Mouse (Mus musculus) kidney, embryonic 16.5 days (tissue): Measurements from ENCODE around the gene Mfap1a. TPM values are rescaled to one million over a fixed set of nuclear protein-coding genes. Genes with fewer than 3 reads are reported as not detected.

Experiments used
- ATAC-seq: fragments of 200-750 bp; cut with Nextera tagmentation; 2 replicates; pipeline ENCODE4 v1.8.0; 2017; ENCODE audit warnings: moderate TSS enrichment; ENCODE audit not compliant: low FRiP score, low TSS enrichment
- H3K27ac ChIP-seq: fragments of 300-500 bp; sonication (generic); 2 replicates; pipeline ENCODE4 v1.5.1; 2014; ENCODE audit warnings: low read length
- H3K27me3 ChIP-seq: fragments of 300-500 bp; sonication (generic); 2 replicates; pipeline ENCODE4 v1.6.1; 2014; ENCODE audit warnings: low read length, control low read depth, mixed read lengths; ENCODE audit not compliant: insufficient read depth
- H3K36me3 ChIP-seq: fragments of 300-500 bp; sonication (generic); 2 replicates; pipeline ENCODE4 v1.6.1; 2014; ENCODE audit warnings: low read length, control low read depth, mixed read lengths; ENCODE audit not compliant: insufficient read depth
- H3K4me1 ChIP-seq: fragments of 300-500 bp; sonication (generic); 2 replicates; pipeline ENCODE4 v1.6.1; 2014; ENCODE audit warnings: low read length, control low read depth, mixed read lengths; ENCODE audit not compliant: insufficient read depth
- H3K4me2 ChIP-seq: fragments of 300-500 bp; sonication (generic); replicated peaks from 2 replicates; pipeline ENCODE4 v1.6.1; 2014; ENCODE audit warnings: low read depth, low read length
- H3K4me3 ChIP-seq: fragments of 300-500 bp; sonication (generic); 2 replicates; pipeline ENCODE4 v1.5.1; 2014; ENCODE audit warnings: mild to moderate bottlenecking, low read length
- H3K9ac ChIP-seq: fragments of 300-500 bp; sonication (generic); replicated peaks from 2 replicates; pipeline ENCODE4 v1.6.1; 2014; ENCODE audit warnings: low read length
- H3K9me3 ChIP-seq: fragments of 300-500 bp; sonication (generic); 2 replicates; pipeline ENCODE4 v1.6.1; 2016; ENCODE audit warnings: low read length, control low read depth
- WGBS: fragments of 180-500 bp; shearing (Covaris S2); extraction: QIAGEN DNeasy Blood & Tissue Kit; methylation state at CpG from one replicate; pipeline ENCODE4 v1.1.7; 2014; 5-methylcytosine and 5-hydroxymethylcytosine counted together
- polyA plus RNA-seq: library from polyadenylated mRNA; unstranded; fragments of >200 nt; fragmentation: Nextera tagmentation; extraction: Ambion mirVana; gene quantifications from 2 replicates; pipeline ENCODE4 v1.2.1, GENCODE M21; 2015

Mfap1a gene
- polyA plus RNA-seq, 1 experiment from 2014 or later, result 30.6 TPM

DNA sequence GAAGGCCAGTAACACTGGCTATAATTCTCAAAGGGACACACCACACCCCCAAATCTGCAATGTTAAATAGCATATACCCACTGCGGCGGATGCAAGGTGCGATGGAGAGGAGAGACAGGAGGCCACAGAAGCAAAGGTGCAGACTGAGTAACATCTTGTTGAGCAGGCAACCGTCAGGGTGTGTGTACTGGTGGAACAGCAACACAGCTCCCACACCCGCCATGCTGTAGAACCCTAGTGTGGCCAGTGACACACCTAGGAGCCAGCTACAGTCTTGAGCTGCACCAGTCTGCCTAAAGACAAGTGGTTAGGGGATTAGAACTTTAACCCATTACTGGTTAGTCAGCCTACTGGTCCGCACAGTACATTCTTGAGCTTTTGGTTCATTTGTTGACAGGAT lies 52.5 kb downstream of the Mfap1a start:
- no peak for ATAC-seq
- WGBS, result 86% methylated on average over 6 of the region's 6 CpGs
- H3K9me3 ChIP-seq, result no peaks in the 10 kb centered on the region

GRCm38 (mm10) chr2:121452990-121453389 lies 53.5 kb downstream of the Mfap1a start, which contains the start of gene Hypk:
Gene Hypk (plus strand): TSS chr2:121453290.
- no peak within 1 kb of the TSS for H3K27ac ChIP-seq
- H3K4me2 ChIP-seq, result no peak within 1 kb of the TSS
- 75% methylated on average over 4 of the region's 4 CpGs for WGBS
- no peak within 1 kb of the TSS for H3K9ac ChIP-seq
- no peak within 1 kb of the TSS for H3K4me3 ChIP-seq
- H3K9me3 ChIP-seq, result no peaks in the 10 kb centered on the region
- no peaks in the 10 kb centered on the region for H3K27me3 ChIP-seq
- H3K36me3 ChIP-seq, result peaks cover 27% of the 10 kb centered on the region
- H3K4me1 ChIP-seq, result peaks cover 29% of the 10 kb centered on the region
- no peak for ATAC-seq

More for the DNA sequence above, 52.5 kb downstream of the Mfap1a start:
- H3K36me3 ChIP-seq, result peaks cover 34% of the 10 kb centered on the region
- H3K4me3 ChIP-seq, result no peak overlapping the region
- no peak overlapping the region for H3K9ac ChIP-seq
- peaks cover 29% of the 10 kb centered on the region for H3K4me1 ChIP-seq
- H3K4me2 ChIP-seq, result no peak overlapping the region
- H3K27ac ChIP-seq, result no peak overlapping the region
- no peaks in the 10 kb centered on the region for H3K27me3 ChIP-seq

- Histone ChIP-seq H3K9ac (no peak overlapping the region), H3K36me3 (peaks cover 27% of the 10 kb centered on the region), H3K4me1 (peaks cover 27% of the 10 kb centered on the region), H3K27ac (no peak overlapping the region), H3K4me2 (no peak overlapping the region), H3K27me3 (no peaks in the 10 kb centered on the region), H3K9me3 (no peaks in the 10 kb centered on the region), H3K4me3 (no peak overlapping the region)
- no peak for ATAC-seq
- 86% methylated on average over 4 of the region's 4 CpGs for WGBS
Observed at GRCm38 (mm10) chr2:121452361-121452760, 54.1 kb downstream of the Mfap1a start.

- peak overlapping the region; percentile 97 for H3K4me3 ChIP-seq
- H3K9me3 ChIP-seq, result no peaks in the 10 kb centered on the region
- H3K36me3 ChIP-seq, result peaks cover 27% of the 10 kb centered on the region
Observed at GRCm38 (mm10) chr2:121450093-121450492, 56.4 kb downstream of the Mfap1a start.

DNA sequence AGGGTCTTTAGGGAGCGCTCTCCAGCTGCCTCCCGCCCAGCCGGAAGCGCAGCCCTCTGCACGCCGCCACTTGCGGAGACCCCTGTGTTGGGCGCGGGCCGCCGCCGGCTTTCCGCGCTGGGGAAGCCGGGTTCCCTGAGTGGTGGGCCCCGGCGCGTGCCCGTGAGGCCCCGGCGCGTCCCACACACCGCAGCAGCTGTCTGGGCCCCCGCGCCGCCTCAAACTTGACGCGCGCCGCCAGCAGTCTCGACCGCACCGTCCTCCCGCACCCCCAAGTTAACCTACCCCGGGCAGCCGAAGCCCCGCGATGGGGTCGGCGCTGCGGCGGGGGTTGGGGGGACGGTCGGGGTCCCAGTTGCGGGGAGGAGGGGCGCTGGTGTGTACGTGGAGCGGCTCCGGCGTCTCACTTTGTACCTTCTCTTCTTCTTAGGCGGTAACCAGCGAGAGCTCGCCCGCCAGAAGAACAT lies 56.9 kb downstream of the Mfap1a start:
- Histone ChIP-seq H3K4me3 (peak overlapping the region; percentile 97), H3K36me3 (peaks cover 27% of the 10 kb centered on the region), H3K27ac (peak overlapping the region; percentile 91), H3K4me2 (peak overlapping the region; percentile 77), H3K9me3 (no peaks in the 10 kb centered on the region), H3K9ac (peak overlapping the region; percentile 97), H3K4me1 (peaks cover 21% of the 10 kb centered on the region), H3K27me3 (no peaks in the 10 kb centered on the region)
- under 1% methylated on average over 53 of the region's 54 CpGs for WGBS
- peak; percentile 64 for ATAC-seq

More at GRCm38 (mm10) chr2:121450093-121450492, 56.4 kb downstream of the Mfap1a start:
- Histone ChIP-seq H3K27ac (peak overlapping the region; percentile 91), H3K4me2 (peak overlapping the region; percentile 77), H3K4me1 (peaks cover 21% of the 10 kb centered on the region), H3K9ac (peak overlapping the region; percentile 97), H3K27me3 (no peaks in the 10 kb centered on the region)
- ATAC-seq, result no peak
- WGBS, result 2% methylated on average over 7 of the region's 7 CpGs

DNA sequence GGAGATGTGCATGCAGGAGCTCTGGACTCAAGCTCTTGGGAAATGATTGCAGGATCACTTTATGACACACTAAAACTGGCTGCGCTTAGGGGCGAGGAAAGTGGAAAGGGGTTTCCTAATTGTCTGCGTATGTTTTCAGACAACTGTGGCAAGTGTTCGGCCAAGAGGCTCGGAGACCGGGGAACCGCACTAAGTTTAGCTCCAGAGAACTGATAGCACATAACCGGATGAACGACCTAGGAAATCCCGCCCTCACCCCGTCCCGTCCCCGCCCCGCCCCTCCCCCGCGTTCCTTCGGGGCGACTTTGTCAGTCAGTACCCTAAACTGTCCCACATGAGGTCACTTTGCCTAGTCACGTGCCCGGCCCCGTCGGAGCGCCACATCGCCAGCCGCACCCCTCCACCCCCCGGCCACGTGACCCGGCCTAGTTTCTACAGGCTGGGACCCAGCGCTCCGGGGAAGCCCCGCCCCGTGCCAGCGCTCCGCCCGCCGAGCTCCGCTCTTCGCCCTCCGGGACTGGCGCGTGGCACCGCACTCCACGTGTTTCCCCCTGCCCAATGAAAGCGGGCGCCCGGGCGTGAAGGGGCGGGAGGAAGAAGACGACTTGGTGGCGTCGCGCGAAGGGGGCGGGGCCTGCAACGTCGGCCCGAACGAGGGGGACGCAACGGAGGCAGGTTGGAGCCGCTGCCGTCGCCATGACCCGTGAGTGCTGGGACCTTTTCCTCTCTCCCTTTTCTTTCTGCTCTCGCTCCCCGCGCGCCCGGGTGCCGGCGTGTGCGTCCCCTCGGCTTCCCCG lies 57.5 kb downstream of the Mfap1a start, which contains the start of gene Serf2:
Gene Serf2 (plus strand): TSS at position 457 of the 797 bp plus-strand sequence.
- Histone ChIP-seq H3K4me1 (peaks cover 21% of the 10 kb centered on the region), H3K9me3 (no peaks in the 10 kb centered on the region), H3K4me2 (peak within 1 kb of the TSS; percentile 77), H3K27me3 (no peaks in the 10 kb centered on the region), H3K36me3 (peaks cover 27% of the 10 kb centered on the region), H3K9ac (peak within 1 kb of the TSS; percentile 97), H3K4me3 (peak within 1 kb of the TSS; percentile 97), H3K27ac (peak within 1 kb of the TSS; percentile 91)
- WGBS, result under 1% methylated on average over 70 of the region's 74 CpGs
- peak; percentile 98 for ATAC-seq

DNA sequence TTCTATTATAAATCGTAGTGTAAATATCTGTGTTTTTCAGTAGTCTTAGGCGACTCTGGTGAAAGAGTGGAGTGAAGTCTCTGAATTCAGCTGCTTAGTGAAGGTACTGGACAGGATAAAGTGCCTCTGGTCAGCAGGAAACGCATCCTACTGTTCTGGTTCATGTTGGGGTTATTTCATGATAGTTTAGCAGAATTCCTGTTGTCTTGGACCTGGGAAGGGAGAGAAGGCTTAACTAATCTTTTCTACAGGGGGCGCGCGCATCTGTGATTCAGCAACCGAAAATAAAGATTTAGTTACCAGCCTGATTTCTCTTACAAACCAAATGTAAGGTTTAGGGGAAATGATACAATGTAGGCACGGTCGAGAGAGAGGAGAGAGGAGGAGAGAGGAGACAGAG lies 58.3 kb downstream of the Mfap1a start:
- 15% methylated on average over 9 of the region's 9 CpGs for WGBS
- no peaks in the 10 kb centered on the region for H3K9me3 ChIP-seq
- peak overlapping the region; percentile 97 for H3K4me3 ChIP-seq
- peaks cover 23% of the 10 kb centered on the region for H3K4me1 ChIP-seq
- ATAC-seq, result no peak
- H3K27me3 ChIP-seq, result no peaks in the 10 kb centered on the region
- H3K36me3 ChIP-seq, result peaks cover 20% of the 10 kb centered on the region; the same call in 1 of the 2 replicates
- H3K27ac ChIP-seq, result peak overlapping the region; percentile 91
- H3K4me2 ChIP-seq, result peak overlapping the region; percentile 61
- peak overlapping the region; percentile 62 for H3K9ac ChIP-seq

DNA sequence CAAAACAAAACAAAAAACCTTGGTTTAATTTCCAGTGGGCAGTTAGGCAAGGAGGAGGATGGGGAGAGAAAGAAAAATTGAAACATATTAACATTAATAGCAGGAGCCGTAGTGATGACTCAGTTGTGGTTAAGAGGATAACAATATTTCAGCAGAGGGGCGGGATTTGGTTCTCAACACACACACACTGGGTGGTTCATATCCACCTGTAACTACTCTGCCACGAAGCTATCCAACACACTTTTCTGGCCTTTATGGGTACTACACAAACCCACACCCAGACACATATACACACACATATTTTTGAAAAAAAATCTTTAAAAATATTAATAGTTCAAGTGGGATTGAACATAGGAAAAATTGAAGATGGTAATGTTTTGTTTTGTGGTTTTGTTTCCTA lies 59.5 kb downstream of the Mfap1a start:
- ATAC-seq, result no peak
- H3K27ac ChIP-seq, result no peak overlapping the region
- no peak overlapping the region for H3K9ac ChIP-seq
- H3K4me3 ChIP-seq, result no peak overlapping the region
- peaks cover 9% of the 10 kb centered on the region; the same call in 1 of the 2 replicates for H3K36me3 ChIP-seq
- peaks cover 26% of the 10 kb centered on the region for H3K4me1 ChIP-seq
- H3K27me3 ChIP-seq, result no peaks in the 10 kb centered on the region
- no peak overlapping the region for H3K4me2 ChIP-seq
- H3K9me3 ChIP-seq, result no peaks in the 10 kb centered on the region
- WGBS, result 86% methylated on average over 3 of the region's 3 CpGs

DNA sequence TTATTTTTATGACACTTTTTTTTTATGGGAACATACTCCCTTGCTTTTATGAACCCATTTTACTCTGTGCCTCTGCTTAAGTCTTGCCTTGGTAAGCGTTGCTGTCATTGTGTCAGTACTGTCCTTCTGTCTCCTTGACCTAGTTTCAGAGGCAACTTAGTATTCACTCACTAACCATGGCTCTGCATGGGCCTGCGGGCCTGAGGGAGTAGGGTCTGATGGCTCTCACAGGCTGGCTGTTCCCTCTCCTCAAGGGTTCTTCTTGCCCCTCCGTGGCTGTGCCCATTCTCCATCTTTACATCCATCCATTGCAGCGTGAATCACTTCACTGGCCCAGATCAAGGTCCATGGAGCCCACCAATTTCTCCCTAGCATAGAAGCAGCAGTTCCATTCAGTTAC lies 60.0 kb downstream of the Mfap1a start:
- H3K4me1 ChIP-seq, result peaks cover 28% of the 10 kb centered on the region
- H3K36me3 ChIP-seq, result peaks cover 7% of the 10 kb centered on the region; the same call in 1 of the 2 replicates
- ATAC-seq, result no peak
- no peak overlapping the region for H3K27ac ChIP-seq
- no peak overlapping the region for H3K9ac ChIP-seq
- H3K4me3 ChIP-seq, result no peak overlapping the region
- H3K9me3 ChIP-seq, result no peaks in the 10 kb centered on the region
- no peak overlapping the region for H3K4me2 ChIP-seq
- WGBS, result 75% methylated on average over 4 of the region's 4 CpGs
- no peaks in the 10 kb centered on the region for H3K27me3 ChIP-seq

DNA sequence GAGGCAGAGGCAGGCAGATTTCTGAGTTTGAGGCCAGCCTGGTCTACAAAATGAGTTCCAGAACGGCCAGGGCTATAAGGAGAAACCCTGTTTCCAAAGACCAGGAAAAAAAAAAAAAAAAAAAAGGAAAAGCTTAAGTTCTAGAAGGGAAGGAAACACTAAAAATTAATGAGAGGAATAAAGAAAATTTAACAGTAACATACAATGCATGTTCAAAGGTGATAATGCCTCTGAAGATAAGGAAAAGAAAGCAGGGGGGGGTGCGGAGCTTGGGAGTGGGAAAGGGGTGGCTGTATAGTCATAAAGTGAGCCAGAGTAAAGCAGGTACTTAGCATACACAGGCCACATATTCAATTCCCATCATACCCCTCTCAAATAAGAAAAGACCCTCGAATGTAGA lies 61.3 kb downstream of the Mfap1a start:
- 81% methylated on average over 3 of the region's 3 CpGs for WGBS
- no peak overlapping the region for H3K27ac ChIP-seq
- H3K27me3 ChIP-seq, result no peaks in the 10 kb centered on the region
- H3K4me2 ChIP-seq, result no peak overlapping the region
- H3K4me1 ChIP-seq, result peaks cover 16% of the 10 kb centered on the region
- no peaks in the 10 kb centered on the region for H3K9me3 ChIP-seq
- ATAC-seq, result no peak
- no peak overlapping the region for H3K9ac ChIP-seq
- no peak overlapping the region for H3K4me3 ChIP-seq
- no peaks in the 10 kb centered on the region for H3K36me3 ChIP-seq
